Mouse (Mus musculus): ENCODE results near the gene Vmn1r51. TPM values are rescaled to one million over a fixed set of nuclear protein-coding genes. Genes with fewer than 3 reads are reported as not detected.
"Not testable (repeated sequence)": the region's sequence is repeated elsewhere in the genome, so short reads cannot be mapped to it uniquely, and the experiment has no call there.

The Vmn1r51 gene
- total RNA-seq (2021): not detected

- not testable (repeated sequence) for DNase-seq (ENCODE audit: extremely low spot score in 1 of 2, low spot score in 1 of 2)
Measured at GRCm38 (mm10) chr6:90122296-90122695, at the start of gene Vmn1r51. TSS of gene Vmn1r51 (plus strand) at chr6:90122596.

GRCm38 (mm10) chr6:90078406-90078805 lies 44.0 kb upstream of the Vmn1r51 start, which contains the start of gene Vmn1r49:
TSS of gene Vmn1r49 (minus strand) at chr6:90078506.
- DNase-seq (ENCODE audit: extremely low spot score in 1 of 2, low spot score in 1 of 2): no peak

GRCm38 (mm10) chr6:90100566-90100965 lies 21.8 kb upstream of the Vmn1r51 start:
- DNase-seq (ENCODE audit: extremely low spot score in 1 of 2, low spot score in 1 of 2): no peak

- no peak for DNase-seq (ENCODE audit: extremely low spot score in 1 of 2, low spot score in 1 of 2)
Measured at GRCm38 (mm10) chr6:90101130-90101529, 21.3 kb upstream of the Vmn1r51 start, which contains the start of gene Vmn1r50. TSS of gene Vmn1r50 (plus strand) at chr6:90101430.

GRCm38 (mm10) chr6:90160139-90160538 lies 37.7 kb downstream of the Vmn1r51 start:
- DNase-seq (ENCODE audit: extremely low spot score in 1 of 2, low spot score in 1 of 2): no peak

GRCm38 (mm10) chr6:90174508-90174907 lies 52.1 kb downstream of the Vmn1r51 start, which contains the start of gene Vmn1r52:
TSS of gene Vmn1r52 (plus strand) at chr6:90174808.
- DNase-seq (ENCODE audit: extremely low spot score in 1 of 2, low spot score in 1 of 2): no peak

Other genes with a start within 250 kb of the Vmn1r51 start
- gene Vmn1r42, start 246.2 kb upstream of the Vmn1r51 start, total RNA-seq (2021): not detected
- not detected for gene Vmn1r43, start 246.2 kb upstream of the Vmn1r51 start, total RNA-seq (2021)
- not detected for gene Vmn1r44, start 238.9 kb upstream of the Vmn1r51 start, total RNA-seq (2021)
- gene Vmn1r45, start 182.0 kb upstream of the Vmn1r51 start, total RNA-seq (2021): not detected
- gene Vmn1r46, start 153.3 kb upstream of the Vmn1r51 start, total RNA-seq (2021): not detected
- gene Vmn1r47, start 106.4 kb upstream of the Vmn1r51 start, total RNA-seq (2021): not detected
- gene Vmn1r48, start 85.8 kb upstream of the Vmn1r51 start, total RNA-seq (2021): not detected
- not detected for gene Vmn1r49, start 44.1 kb upstream of the Vmn1r51 start, total RNA-seq (2021)
- not detected for gene Vmn1r50, start 21.2 kb upstream of the Vmn1r51 start, total RNA-seq (2021)
- not detected for gene Vmn1r52, start 52.2 kb downstream of the Vmn1r51 start, total RNA-seq (2021)
- gene V1ra8, start 80.2 kb downstream of the Vmn1r51 start, total RNA-seq (2021): not detected
- not detected for gene Vmn1r53, start 101.8 kb downstream of the Vmn1r51 start, total RNA-seq (2021)
- gene Vmn1r54, start 123.7 kb downstream of the Vmn1r51 start, total RNA-seq (2021): not detected
- gene BC048671, start 178.6 kb downstream of the Vmn1r51 start, total RNA-seq (2021): not detected
- gene Chst13, start 202.6 kb downstream of the Vmn1r51 start, total RNA-seq (2021): not detected
- gene Uroc1, start 210.7 kb downstream of the Vmn1r51 start, total RNA-seq (2021): not detected
- gene Zxdc, start 246.9 kb downstream of the Vmn1r51 start, total RNA-seq (2021): 10 to 100 TPM; 28.5 to 31.5 TPM